Mouse (Mus musculus) neural tube, embryonic 13.5 days (tissue): Measurements from ENCODE around the gene Gc. TPM values are rescaled to one million over a fixed set of nuclear protein-coding genes. Genes with fewer than 3 reads are reported as not detected.

Experiments used
- polyA plus RNA-seq: library from polyadenylated mRNA; unstranded; fragments of >200 nt; fragmentation: Nextera tagmentation; extraction: Ambion mirVana; gene quantifications from 2 replicates; pipeline ENCODE4 v1.2.1, GENCODE M21; 2015

The Gc gene
- polyA plus RNA-seq, 1 experiment from 2014 or later: 0.24 TPM

Other genes with a start within 250 kb of the Gc start
- 0.18 and 0.35 TPM in 2 replicates for gene Npffr2, start 69.5 kb upstream of the Gc start, polyA plus RNA-seq